13 mouse cellular contexts compared by ENCODE assay signal in genomic region chr19:8788521-8788920, GRCm38 (mm10). TPM values are rescaled to one million over a fixed set of nuclear protein-coding genes. Genes with fewer than 3 reads are reported as not detected.
DNase-seq lines count a peak whose midpoint lies in the region; ATAC-seq lines count a peak whose summit lies in the region.
"Had no signal": no experiment of that assay in that cellular context is flagged by ENCODE, and none has a peak within 500 bp of the region (broad histone marks: within the 10 kb centered on the region; RNA-seq: fewer than 3 reads in every experiment).

No protein-coding gene starts in this region.

- peaks cover 17% of the 10 kb centered on the region for H3K4me1 ChIP-seq in liver, embryonic 12.5 days
- H3K4me1 ChIP-seq in liver, embryonic 11.5 days (replicated peaks; ENCODE audit: control insufficient read depth, insufficient read depth, low read length): peaks cover 3% of the 10 kb centered on the region; the same call in 1 of the 2 replicates
- no peaks in the 10 kb centered on the region for H3K4me1 ChIP-seq in embryonic facial prominence, embryonic 11.5 days (ENCODE audit: control insufficient read depth, insufficient read depth, low read length)
- 0 out of 2 replicates have a peak, but pooled peaks cover 6% of the 10 kb centered on the region for H3K4me1 ChIP-seq in kidney, embryonic 14.5 days (ENCODE audit: control insufficient read depth, insufficient read depth, low read length)

- H3K36me3 ChIP-seq in liver, embryonic 12.5 days: peaks cover 26% of the 10 kb centered on the region
- H3K36me3 ChIP-seq in liver, embryonic 11.5 days (ENCODE audit: control insufficient read depth, insufficient read depth, low read length): peaks cover 15% of the 10 kb centered on the region
- peaks cover 4% of the 10 kb centered on the region for H3K36me3 ChIP-seq in embryonic facial prominence, embryonic 11.5 days (replicated peaks; ENCODE audit: control insufficient read depth, insufficient read depth, low read depth, low read length)
- peaks cover 18% of the 10 kb centered on the region for H3K36me3 ChIP-seq in kidney, embryonic 14.5 days (ENCODE audit: control insufficient read depth, insufficient read depth, low read length)

- H3K9me3 ChIP-seq in liver, embryonic 12.5 days (replicated peaks): peaks cover 6% of the 10 kb centered on the region; the same call in 1 of the 2 replicates
- H3K9me3 ChIP-seq in liver, embryonic 11.5 days (ENCODE audit: control insufficient read depth, low read length): no peaks in the 10 kb centered on the region; the same call in 1 of the 2 replicates
- H3K9me3 ChIP-seq in embryonic facial prominence, embryonic 11.5 days (replicated peaks; ENCODE audit: control insufficient read depth, low read length): no peaks in the 10 kb centered on the region
- no peaks in the 10 kb centered on the region for H3K9me3 ChIP-seq in kidney, embryonic 14.5 days (ENCODE audit: control insufficient read depth, low read length)
- H3K9me3 ChIP-seq: liver, embryonic 15.5 days had no signal

- H3K4me3 ChIP-seq in liver, embryonic 12.5 days: no peak overlapping the region
- H3K4me3 ChIP-seq in liver, embryonic 11.5 days (ENCODE audit: low read depth, low read length): no peak overlapping the region
- no peak overlapping the region for H3K4me3 ChIP-seq in embryonic facial prominence, embryonic 11.5 days (ENCODE audit: low read depth, low read length)
- H3K4me3 ChIP-seq in kidney, embryonic 14.5 days (ENCODE audit: low read length): no peak overlapping the region
- H3K4me3 ChIP-seq: liver, embryonic 15.5 days; megakaryocyte, embryonic 14.5 days had no signal

- H3K9ac ChIP-seq in liver, embryonic 12.5 days: no peak overlapping the region
- H3K9ac ChIP-seq in liver, embryonic 11.5 days (ENCODE audit: low read depth, low read length): no peak overlapping the region
- peak overlapping the region; percentile 22; the same call in 1 of the 2 replicates for H3K9ac ChIP-seq in embryonic facial prominence, embryonic 11.5 days (replicated peaks; ENCODE audit: low read length)
- no peak overlapping the region for H3K9ac ChIP-seq in kidney, embryonic 14.5 days (ENCODE audit: low read depth, low read length)
- H3K9ac ChIP-seq: liver, embryonic 15.5 days had no signal

- no peak overlapping the region for H3K4me2 ChIP-seq in liver, embryonic 12.5 days
- no peak overlapping the region for H3K4me2 ChIP-seq in liver, embryonic 11.5 days
- no peak overlapping the region for H3K4me2 ChIP-seq in embryonic facial prominence, embryonic 11.5 days (ENCODE audit: low read depth, low read length)
- H3K4me2 ChIP-seq in kidney, embryonic 14.5 days (replicated peaks; ENCODE audit: low read depth, low read length): no peak overlapping the region
- H3K4me2 ChIP-seq: liver, embryonic 15.5 days had no signal

- 0 out of 2 replicates have a peak overlapping the region, but pooled peaks have one; percentile 7 for H3K27ac ChIP-seq in liver, embryonic 12.5 days
- no peak overlapping the region for H3K27ac ChIP-seq in liver, embryonic 11.5 days (ENCODE audit: low read depth, low read length)
- no peak overlapping the region for H3K27ac ChIP-seq in embryonic facial prominence, embryonic 11.5 days (replicated peaks; ENCODE audit: low read depth, low read length)
- H3K27ac ChIP-seq in kidney, embryonic 14.5 days (ENCODE audit: low read depth, low read length): no peak overlapping the region
- H3K27ac ChIP-seq: liver, embryonic 15.5 days had no signal

- ATAC-seq in liver, embryonic 12.5 days: no peak
- ATAC-seq in liver, embryonic 11.5 days (replicated peaks; ENCODE audit: low FRiP score): no peak
- ATAC-seq in embryonic facial prominence, embryonic 11.5 days (replicated peaks; ENCODE audit: insufficient number of reproducible peaks, low FRiP score, low TSS enrichment, low read depth): no peak
- ATAC-seq in kidney, embryonic 14.5 days (ENCODE audit: low FRiP score, low TSS enrichment): no peak

- WGBS in liver, embryonic 12.5 days (ENCODE audit: insufficient replicate concordance): 46% methylated on average over 3 of the region's 3 CpGs
- 41% methylated on average over 3 of the region's 3 CpGs for WGBS in liver, embryonic 11.5 days
- WGBS in embryonic facial prominence, embryonic 11.5 days: 21% methylated on average over 3 of the region's 3 CpGs
- 29% methylated on average over 3 of the region's 3 CpGs for WGBS in kidney, embryonic 14.5 days

- H3K27me3 ChIP-seq in liver, embryonic 12.5 days (replicated peaks): no peaks in the 10 kb centered on the region
- no peaks in the 10 kb centered on the region for H3K27me3 ChIP-seq in liver, embryonic 11.5 days (replicated peaks; ENCODE audit: control insufficient read depth, insufficient read depth, low read length)
- H3K27me3 ChIP-seq in embryonic facial prominence, embryonic 11.5 days (ENCODE audit: control insufficient read depth, insufficient read depth, low read length): no peaks in the 10 kb centered on the region
- H3K27me3 ChIP-seq in kidney, embryonic 14.5 days (ENCODE audit: control insufficient read depth, insufficient read depth, low read length): no peaks in the 10 kb centered on the region
- H3K27me3 ChIP-seq: liver, embryonic 15.5 days; megakaryocyte, embryonic 14.5 days had no signal

- DNase-seq in liver, embryonic 11.5 days (ENCODE audit: low spot score): no peak
- peak; percentile 48 for DNase-seq in ZHBTc4 (ENCODE audit: low read depth, low spot score)
- DNase-seq in embryonic facial prominence, embryonic 11.5 days (ENCODE audit: low spot score): peak; percentile 31
- peak; percentile 66 for DNase-seq in mesoderm, embryonic 11.5 days (ENCODE audit: low read depth, low spot score)
- DNase-seq in thymus, postnatal 4 days: no peak
- DNase-seq in ovary, postnatal 10 days (ENCODE audit: low spot score): no peak
- DNase-seq: gastrocnemius, postnatal 36 days; heart, postnatal 10 days; kidney, adult 2 months had no signal

RNA-seq across cellular contexts. Expression of gene Taf6l, which starts 2.3 kb away (rescaled TPM):
- polyA plus RNA-seq in liver, embryonic 12.5 days (2016; fragmentation: Nextera tagmentation; extraction: Ambion mirVana): 21.8 and 23.1 TPM in 2 replicates
- polyA plus RNA-seq in liver, embryonic 11.5 days (2014; fragmentation: Nextera tagmentation; extraction: Ambion mirVana): 25.9 TPM in 2 replicates
- polyA plus RNA-seq in embryonic facial prominence, embryonic 11.5 days (2014; fragmentation: Nextera tagmentation; extraction: Ambion mirVana): 19.0 and 19.9 TPM in 2 replicates
- polyA plus RNA-seq in kidney, embryonic 14.5 days (2014; fragmentation: Nextera tagmentation; extraction: Ambion mirVana): 21.7 and 22.9 TPM in 2 replicates

RNA-seq across cellular contexts. Expression of gene Polr2g, which starts 9.9 kb away (rescaled TPM):
- polyA plus RNA-seq in liver, embryonic 12.5 days (2016; fragmentation: Nextera tagmentation; extraction: Ambion mirVana): 105 and 110 TPM in 2 replicates
- polyA plus RNA-seq in liver, embryonic 11.5 days (2014; fragmentation: Nextera tagmentation; extraction: Ambion mirVana): 152 and 159 TPM in 2 replicates
- polyA plus RNA-seq in embryonic facial prominence, embryonic 11.5 days (2014; fragmentation: Nextera tagmentation; extraction: Ambion mirVana): 199 and 202 TPM in 2 replicates
- polyA plus RNA-seq in kidney, embryonic 14.5 days (2014; fragmentation: Nextera tagmentation; extraction: Ambion mirVana): 188 and 230 TPM in 2 replicates

RNA-seq across cellular contexts. Expression of gene Zbtb3, which starts 13.8 kb away (rescaled TPM):
- polyA plus RNA-seq in liver, embryonic 12.5 days (2016; fragmentation: Nextera tagmentation; extraction: Ambion mirVana): 2.3 and 2.8 TPM in 2 replicates
- polyA plus RNA-seq in liver, embryonic 11.5 days (2014; fragmentation: Nextera tagmentation; extraction: Ambion mirVana): 3.2 and 4.1 TPM in 2 replicates
- 6.0 and 8.0 TPM in 2 replicates for polyA plus RNA-seq in embryonic facial prominence, embryonic 11.5 days (2014; fragmentation: Nextera tagmentation; extraction: Ambion mirVana)
- 4.0 and 5.1 TPM in 2 replicates for polyA plus RNA-seq in kidney, embryonic 14.5 days (2014; fragmentation: Nextera tagmentation; extraction: Ambion mirVana)

RNA-seq across cellular contexts. Expression of gene Tmem179b, which starts 14.3 kb away (rescaled TPM):
- 99.1 and 104 TPM in 2 replicates for polyA plus RNA-seq in liver, embryonic 12.5 days (2016; fragmentation: Nextera tagmentation; extraction: Ambion mirVana)
- polyA plus RNA-seq in liver, embryonic 11.5 days (2014; fragmentation: Nextera tagmentation; extraction: Ambion mirVana): 116 and 119 TPM in 2 replicates
- 44.8 and 51.2 TPM in 2 replicates for polyA plus RNA-seq in embryonic facial prominence, embryonic 11.5 days (2014; fragmentation: Nextera tagmentation; extraction: Ambion mirVana)
- 80.4 and 91.0 TPM in 2 replicates for polyA plus RNA-seq in kidney, embryonic 14.5 days (2014; fragmentation: Nextera tagmentation; extraction: Ambion mirVana)

RNA-seq across cellular contexts. Expression of gene Tmem223, which starts 17.7 kb away (rescaled TPM):
- 77.4 and 80.0 TPM in 2 replicates for polyA plus RNA-seq in liver, embryonic 12.5 days (2016; fragmentation: Nextera tagmentation; extraction: Ambion mirVana)
- polyA plus RNA-seq in liver, embryonic 11.5 days (2014; fragmentation: Nextera tagmentation; extraction: Ambion mirVana): 116 and 123 TPM in 2 replicates
- polyA plus RNA-seq in embryonic facial prominence, embryonic 11.5 days (2014; fragmentation: Nextera tagmentation; extraction: Ambion mirVana): 191 and 197 TPM in 2 replicates
- 232 and 238 TPM in 2 replicates for polyA plus RNA-seq in kidney, embryonic 14.5 days (2014; fragmentation: Nextera tagmentation; extraction: Ambion mirVana)

Comparison
In these comparisons a context has a peak if more than half of its experiments do, and no peak if none do; other contexts are left out.
1. DNase-seq: peak in ZHBTc4 (single experiment), embryonic facial prominence, embryonic 11.5 days (single experiment) and mesoderm, embryonic 11.5 days (single experiment); none in liver, embryonic 11.5 days (single experiment), thymus, postnatal 4 days (single experiment) and ovary, postnatal 10 days (single experiment).